Mouse (Mus musculus) C2C12 (cell line): ENCODE data around the gene Fam161b.
"Not testable (repeated sequence)": the region's sequence is repeated elsewhere in the genome, so short reads cannot be mapped to it uniquely, and the experiment has no call there.

Experiments used
- CTCF ChIP-seq: IDR thresholded peaks from one replicate; pipeline ENCODE4 v1.5.1; 2011; ENCODE audit not compliant: control insufficient read depth, insufficient read depth, insufficient read length
- MYOG ChIP-seq: IDR thresholded peaks from one replicate; pipeline ENCODE4 v1.6.1; 2011; ENCODE audit not compliant: control insufficient read depth, insufficient read length; ENCODE audit errors: extremely low read depth

GRCm38 (mm10) chr12:84358699-84359098 lies 2.9 kb downstream of the Fam161b start:
- TF ChIP-seq MYOG, CTCF: not testable (repeated sequence)
